Mouse (Mus musculus): Measurements from ENCODE around the gene Ttll8.

DNA sequence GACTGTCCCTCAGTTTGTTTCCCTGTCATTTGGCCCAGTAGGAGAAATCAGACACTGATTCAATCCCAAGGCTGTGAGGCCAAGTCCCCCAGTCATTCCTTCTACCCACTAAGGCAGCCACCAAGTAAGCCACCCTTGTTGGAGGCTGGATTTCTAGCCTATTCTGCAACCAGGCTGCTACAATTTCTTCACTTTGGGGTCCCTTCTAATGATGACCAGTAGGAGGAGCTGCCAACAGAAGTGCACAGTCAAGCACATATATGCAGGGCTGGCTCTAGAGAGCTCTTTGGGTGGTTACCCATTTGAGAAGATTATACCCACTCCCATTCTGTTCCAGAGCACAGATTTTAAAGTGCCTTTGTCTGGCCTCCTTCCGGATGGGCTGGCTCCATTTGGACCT is 51.1 kb downstream of the Ttll8 start:
- TF ChIP-seq FLI1 (IDR thresholded peaks at IDR 0.05; ENCODE audit: low read length), result no peak
- no peak for TF ChIP-seq GATA1 (IDR thresholded peaks at IDR 0.05; ENCODE audit: borderline replicate concordance, low read length)
